Mouse (Mus musculus) limb, embryonic 11.5 days (tissue): ENCODE data around the gene Asic2. TPM values are rescaled to one million over a fixed set of nuclear protein-coding genes. Genes with fewer than 3 reads are reported as not detected.

ENCODE experiments used
- ATAC-seq: fragments of 200-750 bp; cut with Nextera tagmentation; 2 replicates; pipeline ENCODE4 v1.8.0; 2017; ENCODE audit warnings: low read depth; ENCODE audit not compliant: insufficient number of reproducible peaks, low FRiP score, low TSS enrichment
- DNase-seq: peaks from one replicate; pipeline ENCODE4 v3.0.0-alpha.2; 2015; ENCODE audit warnings: low spot score
- H3K27ac ChIP-seq: fragments of 300-500 bp; sonication (generic); replicated peaks from 2 replicates; pipeline ENCODE4 v1.5.1; 2014; ENCODE audit warnings: low read depth, mild to moderate bottlenecking, low read length
- H3K27me3 ChIP-seq: fragments of 300-500 bp; sonication (generic); 2 replicates; pipeline ENCODE4 v1.6.1; 2014; ENCODE audit warnings: mild to moderate bottlenecking, low read length, mixed read lengths; ENCODE audit not compliant: control insufficient read depth, insufficient read depth
- H3K36me3 ChIP-seq: fragments of 300-500 bp; sonication (generic); 2 replicates; pipeline ENCODE4 v1.6.1; 2014; ENCODE audit warnings: mild to moderate bottlenecking, low read length, moderate library complexity, mixed read lengths; ENCODE audit not compliant: control insufficient read depth, insufficient read depth
- H3K4me1 ChIP-seq: fragments of 300-500 bp; sonication (generic); 2 replicates; pipeline ENCODE4 v1.6.1; 2014; ENCODE audit warnings: low read length, mixed read lengths; ENCODE audit not compliant: control insufficient read depth, insufficient read depth
- H3K4me2 ChIP-seq: fragments of 300-500 bp; sonication (generic); 2 replicates; pipeline ENCODE4 v1.6.1; 2014; ENCODE audit warnings: low read depth, mild to moderate bottlenecking, moderate library complexity; ENCODE audit not compliant: severe bottlenecking
- H3K4me3 ChIP-seq: fragments of 300-500 bp; sonication (generic); 2 replicates; pipeline ENCODE4 v1.5.1; 2014; ENCODE audit warnings: low read depth, low read length
- H3K9ac ChIP-seq: fragments of 300-500 bp; sonication (generic); 2 replicates; pipeline ENCODE4 v1.6.1; 2014; ENCODE audit warnings: mild to moderate bottlenecking, low read length
- H3K9me3 ChIP-seq: fragments of 300-500 bp; sonication (generic); 2 replicates; pipeline ENCODE4 v1.6.1; 2016; ENCODE audit warnings: low read length; ENCODE audit not compliant: control insufficient read depth
- WGBS: fragments of 180-500 bp; shearing (Covaris S2); extraction: QIAGEN DNeasy Blood & Tissue Kit; methylation state at CpG from one replicate; pipeline ENCODE4 v1.1.7; 2014; 5-methylcytosine and 5-hydroxymethylcytosine counted together
- polyA plus RNA-seq: library from polyadenylated mRNA; unstranded; fragments of >200 nt; fragmentation: Nextera tagmentation; extraction: Ambion mirVana; gene quantifications from 2 replicates; pipeline ENCODE4 v1.2.1, GENCODE M21; 2014

Asic2 gene
- polyA plus RNA-seq, 1 experiment from 2014 or later: 0.27 TPM

DNA sequence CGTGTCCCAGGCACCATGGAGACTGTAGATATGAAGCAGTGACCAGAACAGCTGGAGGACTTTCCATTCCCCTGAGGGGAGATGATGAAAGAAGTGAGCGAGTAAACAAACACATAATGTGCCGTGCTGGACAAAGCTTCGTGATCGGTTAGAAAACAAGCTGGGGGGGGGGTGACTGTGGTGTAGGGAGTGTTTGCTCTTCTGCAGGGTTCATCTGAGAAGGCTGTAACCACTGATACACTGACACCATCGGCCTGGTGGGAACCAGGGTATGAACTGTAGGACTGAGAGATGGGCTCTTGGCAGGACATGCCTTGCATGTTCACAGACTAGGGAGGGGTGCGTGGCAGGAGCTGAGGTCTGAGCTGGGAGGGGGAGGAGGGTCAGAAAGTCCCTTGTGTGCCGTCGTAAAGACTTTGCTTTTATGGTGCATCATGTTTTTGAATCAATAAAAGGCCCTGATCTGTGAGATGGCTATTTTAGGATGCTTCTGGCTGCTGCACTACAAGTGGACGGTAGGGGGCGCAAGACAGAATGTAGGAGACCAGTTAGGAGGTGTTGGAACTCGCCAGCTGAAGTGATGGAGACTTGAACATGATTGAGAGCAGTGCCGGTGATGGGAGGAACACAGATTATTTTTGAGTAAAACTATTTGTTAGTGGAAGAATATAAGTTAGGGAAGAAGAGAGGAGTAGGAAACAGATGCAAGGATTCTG lies 728.1 kb downstream of the Asic2 start:
- Histone ChIP-seq H3K4me3 (no peak overlapping the region), H3K27me3 (no peaks in the 10 kb centered on the region), H3K36me3 (no peaks in the 10 kb centered on the region), H3K9me3 (no peaks in the 10 kb centered on the region), H3K4me1 (0 out of 2 replicates have a peak, but pooled peaks cover 3% of the 10 kb centered on the region), H3K27ac (no peak overlapping the region), H3K4me2 (no peak overlapping the region), H3K9ac (no peak overlapping the region)
- DNase-seq: peak; percentile 63
- ATAC-seq: no peak
- 59% methylated on average over 13 of the region's 13 CpGs for WGBS

DNA sequence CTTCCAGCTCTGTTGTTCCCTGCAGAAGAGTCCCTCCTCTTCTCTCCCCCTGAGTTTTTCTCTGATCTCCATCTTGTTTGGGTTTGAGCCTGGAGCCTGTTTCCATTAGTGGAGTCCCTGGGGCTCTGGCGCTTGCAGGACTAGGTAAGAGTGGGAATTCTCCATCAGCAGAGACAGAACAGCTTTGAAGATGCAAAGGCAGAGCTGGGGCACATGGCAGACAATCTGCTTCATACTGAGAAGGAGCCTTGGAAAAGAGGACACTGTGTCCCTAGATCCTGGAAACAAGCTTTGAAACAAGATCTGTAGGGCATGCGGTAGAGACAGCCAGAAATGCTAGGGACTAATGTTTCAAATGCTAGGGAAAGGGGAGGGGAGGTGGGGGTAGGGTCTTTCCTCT lies 729.2 kb downstream of the Asic2 start:
- H3K27me3 ChIP-seq: no peaks in the 10 kb centered on the region
- no peak overlapping the region for H3K4me2 ChIP-seq
- no peak for DNase-seq
- no peaks in the 10 kb centered on the region for H3K9me3 ChIP-seq
- H3K9ac ChIP-seq: no peak overlapping the region
- ATAC-seq: no peak
- H3K4me1 ChIP-seq: 0 out of 2 replicates have a peak, but pooled peaks cover 3% of the 10 kb centered on the region
- H3K27ac ChIP-seq: no peak overlapping the region
- no peak overlapping the region for H3K4me3 ChIP-seq
- 57% methylated on average over 2 of the region's 2 CpGs for WGBS
- H3K36me3 ChIP-seq: no peaks in the 10 kb centered on the region

DNA sequence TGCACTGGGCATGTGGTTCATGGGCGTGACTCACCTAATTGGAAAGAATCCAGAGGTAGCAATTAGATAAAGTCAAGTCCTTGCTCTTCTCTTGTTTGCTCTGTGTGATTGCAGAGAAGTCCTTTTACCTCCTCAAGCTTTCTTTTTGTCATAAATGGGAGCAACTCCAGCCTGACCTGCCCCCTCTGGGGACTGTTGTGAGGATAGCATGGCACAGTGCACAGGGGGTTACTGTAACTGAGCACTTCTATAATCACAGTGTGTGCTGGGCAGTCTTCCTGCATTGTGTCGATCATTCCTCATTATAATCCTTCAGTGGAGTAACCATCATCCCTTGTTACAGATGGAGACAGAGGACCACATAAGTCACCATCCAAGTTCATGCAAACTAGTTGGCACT lies 732.2 kb downstream of the Asic2 start:
- WGBS: 80% methylated on average over 2 of the region's 2 CpGs
- H3K4me1 ChIP-seq: 0 out of 2 replicates have a peak, but pooled peaks cover 3% of the 10 kb centered on the region
- H3K4me3 ChIP-seq: no peak overlapping the region
- ATAC-seq (no peak), DNase-seq (no peak)
- H3K27ac ChIP-seq: no peak overlapping the region
- no peak overlapping the region for H3K4me2 ChIP-seq
- H3K9ac ChIP-seq: no peak overlapping the region
- no peaks in the 10 kb centered on the region for H3K9me3 ChIP-seq
- H3K36me3 ChIP-seq: no peaks in the 10 kb centered on the region
- H3K27me3 ChIP-seq: no peaks in the 10 kb centered on the region

DNA sequence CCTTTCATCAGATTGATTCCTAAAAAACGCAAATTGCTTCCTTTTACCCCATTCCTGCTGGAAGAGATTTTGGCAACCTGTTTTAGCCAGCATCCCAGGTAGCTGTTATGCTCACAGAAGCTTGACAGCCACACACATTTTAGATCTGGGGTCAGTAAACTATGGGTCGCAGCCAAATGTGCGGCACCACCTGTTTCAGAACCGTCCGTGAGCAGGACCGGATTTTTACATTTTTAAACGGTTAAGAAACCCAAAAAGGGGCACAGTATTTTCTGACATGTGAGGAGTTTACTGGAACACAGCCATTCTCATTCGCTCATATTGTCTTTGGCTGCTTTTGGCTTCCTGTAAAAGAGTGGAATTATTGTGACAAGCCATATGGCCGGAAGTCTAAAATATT lies 744.9 kb downstream of the Asic2 start:
- H3K4me2 ChIP-seq: no peak overlapping the region
- H3K4me1 ChIP-seq: no peaks in the 10 kb centered on the region
- no peak overlapping the region for H3K27ac ChIP-seq
- H3K9ac ChIP-seq: no peak overlapping the region
- DNase-seq (no peak), ATAC-seq (no peak)
- H3K9me3 ChIP-seq: no peaks in the 10 kb centered on the region
- H3K27me3 ChIP-seq: no peaks in the 10 kb centered on the region
- no peak overlapping the region for H3K4me3 ChIP-seq
- no peaks in the 10 kb centered on the region for H3K36me3 ChIP-seq
- WGBS: 89% methylated on average over 9 of the region's 9 CpGs

DNA sequence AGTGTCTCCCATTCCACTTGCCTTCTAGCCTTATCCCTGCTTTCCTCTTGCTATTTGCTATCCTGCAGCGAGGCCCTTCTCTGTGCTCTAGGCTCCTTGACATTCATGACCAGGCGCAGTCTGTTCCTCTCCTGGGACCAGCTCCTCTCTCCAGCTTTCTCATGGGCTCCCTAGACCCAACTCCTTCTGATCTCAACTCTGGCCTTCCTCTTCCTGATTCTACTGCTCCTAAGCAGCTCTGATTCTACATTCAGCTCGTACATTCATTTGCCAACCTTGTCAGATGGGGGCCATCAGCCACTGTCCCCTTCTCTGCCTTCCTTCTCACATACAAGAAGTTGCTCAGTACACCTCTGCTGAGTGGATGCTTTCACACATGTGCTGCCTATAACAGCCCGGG lies 747.5 kb downstream of the Asic2 start:
- H3K4me1 ChIP-seq: no peaks in the 10 kb centered on the region
- no peaks in the 10 kb centered on the region for H3K36me3 ChIP-seq
- no peak overlapping the region for H3K27ac ChIP-seq
- H3K27me3 ChIP-seq: no peaks in the 10 kb centered on the region
- 87% methylated on average over 4 of the region's 4 CpGs for WGBS
- no peak overlapping the region for H3K4me3 ChIP-seq
- ATAC-seq (no peak), DNase-seq (no peak)
- H3K4me2 ChIP-seq: no peak overlapping the region
- H3K9me3 ChIP-seq: no peaks in the 10 kb centered on the region
- no peak overlapping the region for H3K9ac ChIP-seq

DNA sequence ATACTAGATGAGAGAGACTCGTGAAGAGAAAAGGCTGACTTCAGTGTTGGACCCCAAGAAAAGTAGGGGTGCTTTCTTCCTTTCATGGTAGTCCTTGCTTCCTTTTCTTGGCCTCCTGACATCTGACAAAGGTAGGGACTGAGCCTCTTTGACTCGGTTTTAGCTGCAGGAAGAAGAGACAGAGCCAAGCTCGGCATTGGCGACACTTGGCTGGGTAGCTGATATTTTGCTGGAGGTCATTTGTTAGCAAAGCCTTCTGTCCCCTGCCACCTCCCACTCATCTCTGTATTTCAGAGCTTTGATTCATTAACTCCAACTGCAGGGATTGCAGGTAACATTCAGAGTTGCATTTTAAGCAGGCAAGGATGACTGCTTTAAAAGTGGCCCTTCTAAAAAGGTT lies 762.8 kb downstream of the Asic2 start:
- Histone ChIP-seq H3K4me3 (no peak overlapping the region), H3K36me3 (no peaks in the 10 kb centered on the region), H3K9ac (no peak overlapping the region), H3K4me2 (no peak overlapping the region), H3K4me1 (no peaks in the 10 kb centered on the region), H3K9me3 (no peaks in the 10 kb centered on the region), H3K27ac (no peak overlapping the region), H3K27me3 (no peaks in the 10 kb centered on the region)
- no peak for ATAC-seq
- 80% methylated on average over 4 of the region's 4 CpGs for WGBS
- no peak for DNase-seq

DNA sequence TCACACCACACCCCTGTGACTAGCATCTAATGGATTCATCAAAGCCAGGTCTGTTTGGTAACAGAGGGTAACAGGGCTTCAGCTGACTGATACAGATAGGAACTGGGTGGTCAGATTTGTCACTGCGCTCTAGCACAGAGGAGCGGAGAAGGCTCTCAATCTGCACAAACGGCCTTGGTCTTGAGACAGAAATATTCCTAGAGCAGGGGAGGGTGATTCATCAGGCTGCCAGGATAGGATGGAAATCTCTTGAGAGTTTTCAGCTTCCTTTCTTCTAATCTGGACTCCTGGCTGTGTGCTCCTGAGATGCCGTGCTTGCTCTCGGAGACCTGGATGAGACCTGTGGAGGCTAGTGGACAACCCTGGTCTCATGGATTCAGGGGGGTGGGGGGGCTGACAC lies 765.7 kb downstream of the Asic2 start:
- Histone ChIP-seq H3K36me3 (no peaks in the 10 kb centered on the region), H3K27me3 (no peaks in the 10 kb centered on the region), H3K4me1 (no peaks in the 10 kb centered on the region), H3K4me2 (no peak overlapping the region), H3K9me3 (no peaks in the 10 kb centered on the region), H3K9ac (no peak overlapping the region), H3K27ac (no peak overlapping the region), H3K4me3 (no peak overlapping the region)
- no peak for ATAC-seq
- DNase-seq: no peak
- WGBS: 84% methylated on average over 5 of the region's 5 CpGs

DNA sequence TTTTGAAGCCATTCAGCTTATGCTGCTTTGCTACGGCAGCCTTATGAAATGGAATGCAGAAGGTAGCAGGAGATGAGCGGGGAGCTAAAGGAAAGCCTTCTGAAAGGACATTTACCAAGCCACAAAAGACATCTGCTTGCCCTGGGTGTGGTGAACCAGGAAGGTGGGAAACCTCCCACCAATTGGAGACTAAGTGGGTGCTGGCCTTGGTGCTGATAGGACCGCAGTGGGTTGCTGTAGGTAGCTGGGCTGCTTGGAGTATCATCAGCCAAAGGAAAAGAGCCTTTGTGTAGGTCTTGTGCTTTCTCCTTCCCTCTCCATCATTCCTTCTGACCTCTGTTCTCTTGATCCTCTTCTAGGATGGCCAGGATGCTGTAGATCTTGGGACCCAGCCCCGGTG lies 774.4 kb downstream of the Asic2 start:
- peak; percentile 77 for DNase-seq
- Histone ChIP-seq H3K36me3 (no peaks in the 10 kb centered on the region), H3K9ac (no peak overlapping the region), H3K4me2 (no peak overlapping the region), H3K4me3 (no peak overlapping the region), H3K4me1 (no peaks in the 10 kb centered on the region), H3K27me3 (no peaks in the 10 kb centered on the region), H3K9me3 (no peaks in the 10 kb centered on the region), H3K27ac (no peak overlapping the region)
- 33% methylated on average over 4 of the region's 4 CpGs for WGBS
- ATAC-seq: no peak

DNA sequence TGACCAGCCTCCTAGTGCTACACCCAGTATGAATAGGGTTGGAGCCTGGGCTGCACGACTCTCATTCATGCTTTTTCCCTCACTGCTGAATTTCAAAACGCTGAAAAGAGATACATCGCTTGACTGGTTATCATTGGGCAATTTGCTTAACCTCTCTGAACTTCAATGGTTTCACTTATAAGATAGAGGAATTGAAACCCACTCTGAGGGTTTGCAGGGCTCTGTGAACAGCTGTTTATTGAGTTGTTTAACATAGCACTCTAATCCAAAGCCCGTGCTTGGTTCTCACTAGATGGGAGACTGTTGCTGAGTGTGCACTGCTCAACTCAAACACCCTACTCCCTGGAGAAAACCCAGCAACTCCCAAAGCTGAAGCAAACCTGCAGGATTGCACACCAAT lies 776.1 kb downstream of the Asic2 start:
- H3K27ac ChIP-seq: no peak overlapping the region
- no peak overlapping the region for H3K4me2 ChIP-seq
- no peak overlapping the region for H3K4me3 ChIP-seq
- H3K9ac ChIP-seq: no peak overlapping the region
- H3K9me3 ChIP-seq: no peaks in the 10 kb centered on the region
- no peaks in the 10 kb centered on the region for H3K27me3 ChIP-seq
- WGBS: 86% methylated on average over 4 of the region's 4 CpGs
- H3K36me3 ChIP-seq: no peaks in the 10 kb centered on the region
- no peaks in the 10 kb centered on the region for H3K4me1 ChIP-seq
- DNase-seq (no peak), ATAC-seq (no peak)
